9 mouse cellular contexts compared by ENCODE assay signal in the genomic region with DNA sequence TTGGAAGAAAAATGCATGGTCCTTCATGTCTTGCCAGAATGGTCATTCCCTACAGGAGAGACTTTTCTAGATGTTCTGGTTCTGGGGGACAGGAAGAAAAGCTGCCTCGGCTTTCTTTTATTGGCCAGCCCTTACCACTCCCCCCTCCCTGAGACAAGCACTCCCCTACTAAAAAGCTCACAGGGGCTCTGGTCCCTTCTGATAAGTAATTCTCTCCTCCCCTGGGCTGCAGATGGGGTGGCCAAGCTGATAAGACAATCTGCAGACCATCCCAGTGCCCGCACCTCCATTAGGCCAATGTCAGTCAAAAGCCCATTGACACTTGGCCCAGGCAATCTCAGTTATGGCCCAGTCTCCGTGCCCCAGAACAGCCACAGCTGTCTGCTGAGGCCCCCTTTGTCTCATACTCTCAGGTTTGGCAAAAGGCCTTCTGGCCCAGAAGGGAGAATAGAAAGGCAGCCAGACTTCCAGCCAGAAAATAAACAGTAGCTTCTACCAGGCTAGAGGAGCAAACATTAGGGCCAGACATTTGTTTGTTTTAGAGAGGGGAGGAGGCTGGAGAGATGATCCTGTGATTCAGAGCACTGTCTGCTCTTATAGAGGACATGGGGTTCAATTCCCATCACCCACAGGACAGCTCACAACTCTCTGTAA. TPM values are rescaled to one million over a fixed set of nuclear protein-coding genes. Genes with fewer than 3 reads are reported as not detected.
DNase-seq lines count a peak whose midpoint lies in the region; ATAC-seq and TF ChIP-seq lines count a peak whose summit lies in the region.
"Had no signal": no experiment of that assay in that cellular context is flagged by ENCODE, and none has a peak within 500 bp of the region (broad histone marks: within the 10 kb centered on the region; RNA-seq: fewer than 3 reads in every experiment).

No protein-coding gene starts in this region.

- H3K27ac ChIP-seq in forebrain, embryonic 10.5 days = peak overlapping the region; percentile 54; the same call in 1 of the 2 replicates
- H3K27ac ChIP-seq in forebrain, embryonic 12.5 days = no peak overlapping the region
- H3K27ac ChIP-seq in forebrain, embryonic 14.5 days (ENCODE audit: low read depth, low read length) = peak overlapping the region; percentile 82; the same call in 1 of the 2 replicates
- peak overlapping the region; percentile 49 for H3K27ac ChIP-seq in midbrain, embryonic 14.5 days (replicated peaks; ENCODE audit: low read depth, low read length)
- no peak overlapping the region for H3K27ac ChIP-seq in left cerebral cortex, adult 2 months

- peaks cover 57% of the 10 kb centered on the region for H3K4me1 ChIP-seq in forebrain, embryonic 10.5 days
- H3K4me1 ChIP-seq in forebrain, embryonic 12.5 days = peaks cover 35% of the 10 kb centered on the region
- H3K4me1 ChIP-seq in forebrain, embryonic 14.5 days (ENCODE audit: control insufficient read depth, insufficient read depth, low read length) = peaks cover 26% of the 10 kb centered on the region
- peaks cover 14% of the 10 kb centered on the region; the same call in 1 of the 2 replicates for H3K4me1 ChIP-seq in midbrain, embryonic 14.5 days (ENCODE audit: control insufficient read depth, insufficient read depth, low read length)

- H3K4me2 ChIP-seq in forebrain, embryonic 12.5 days = no peak overlapping the region
- H3K4me2 ChIP-seq in forebrain, embryonic 14.5 days (ENCODE audit: low read length) = peak overlapping the region; percentile 95
- H3K4me2 ChIP-seq in midbrain, embryonic 14.5 days (ENCODE audit: low read length) = peak overlapping the region; percentile 3; the same call in 1 of the 2 replicates

- H3K27me3 ChIP-seq in forebrain, embryonic 10.5 days (ENCODE audit: poor library complexity, severe bottlenecking) = peaks cover 12% of the 10 kb centered on the region
- peaks cover 11% of the 10 kb centered on the region; the same call in 1 of the 2 replicates for H3K27me3 ChIP-seq in forebrain, embryonic 12.5 days
- no peaks in the 10 kb centered on the region for H3K27me3 ChIP-seq in forebrain, embryonic 14.5 days (replicated peaks; ENCODE audit: control insufficient read depth, insufficient read depth, low read length)
- H3K27me3 ChIP-seq in midbrain, embryonic 14.5 days (ENCODE audit: control insufficient read depth, insufficient read depth, low read length) = no peaks in the 10 kb centered on the region
- H3K27me3 ChIP-seq: megakaryocyte, embryonic 14.5 days had no signal

- H3K9me3 ChIP-seq in forebrain, embryonic 10.5 days = no peaks in the 10 kb centered on the region
- no peaks in the 10 kb centered on the region for H3K9me3 ChIP-seq in forebrain, embryonic 12.5 days
- no peaks in the 10 kb centered on the region for H3K9me3 ChIP-seq in forebrain, embryonic 14.5 days (replicated peaks; ENCODE audit: control insufficient read depth, low read length)
- H3K9me3 ChIP-seq in midbrain, embryonic 14.5 days (ENCODE audit: control insufficient read depth, low read length) = no peaks in the 10 kb centered on the region
- H3K9me3 ChIP-seq: megakaryocyte, embryonic 14.5 days had no signal

- intact Hi-C loops in left cerebral cortex, adult 2 months (cut with DNase I) = loop anchor here (10.0 kb wide), 1 partner anchor 1834 kb away; no protein-coding TSS in a partner anchor

- no peak overlapping the region for H3K4me3 ChIP-seq in forebrain, embryonic 10.5 days
- no peak overlapping the region for H3K4me3 ChIP-seq in forebrain, embryonic 12.5 days (replicated peaks)
- H3K4me3 ChIP-seq in forebrain, embryonic 14.5 days (ENCODE audit: low read depth, low read length) = no peak overlapping the region
- H3K4me3 ChIP-seq in midbrain, embryonic 14.5 days (replicated peaks; ENCODE audit: low read depth, low read length) = no peak overlapping the region
- H3K4me3 ChIP-seq in left cerebral cortex, adult 2 months = no peak overlapping the region

- WGBS in forebrain, embryonic 10.5 days = 81% methylated on average over 3 of the region's 3 CpGs
- 70% methylated on average over 3 of the region's 3 CpGs for WGBS in forebrain, embryonic 12.5 days
- 50% methylated on average over 3 of the region's 3 CpGs for WGBS in forebrain, embryonic 14.5 days
- WGBS in midbrain, embryonic 14.5 days = 70% methylated on average over 3 of the region's 3 CpGs

- ATAC-seq in forebrain, embryonic 12.5 days (ENCODE audit: low FRiP score) = no peak
- ATAC-seq in forebrain, embryonic 14.5 days = no peak
- ATAC-seq in midbrain, embryonic 14.5 days (ENCODE audit: low FRiP score, low TSS enrichment) = no peak

- no peak for DNase-seq in forebrain, embryonic 10.5 days (ENCODE audit: extremely low spot score, low spot score)
- peak; percentile 82 for DNase-seq in forebrain, embryonic 14.5 days (ENCODE audit: low spot score)
- peak; percentile 37 to 57 for DNase-seq in layer of hippocampus, adult 8-10 months (ENCODE audit: low spot score in 2 of 2)
- DNase-seq in midbrain, embryonic 14.5 days = peak; percentile 64
- DNase-seq in left cerebral cortex, adult 18-20 months (ENCODE audit: low spot score in 2 of 2) = no peak
- no peak for DNase-seq in left cerebral cortex, adult 2 months (ENCODE audit: extremely low spot score in 1 of 2, low spot score in 2 of 2)
- DNase-seq in gastrocnemius, adult 18-20 months (ENCODE audit: low spot score) = no peak

- no peak overlapping the region for H3K9ac ChIP-seq in forebrain, embryonic 12.5 days
- H3K9ac ChIP-seq in forebrain, embryonic 14.5 days (ENCODE audit: low read length) = peak overlapping the region; percentile 30; the same call in 1 of the 2 replicates
- H3K9ac ChIP-seq in midbrain, embryonic 14.5 days (replicated peaks; ENCODE audit: low read length) = no peak overlapping the region

- peaks cover 9% of the 10 kb centered on the region for H3K36me3 ChIP-seq in forebrain, embryonic 10.5 days (replicated peaks)
- no peaks in the 10 kb centered on the region for H3K36me3 ChIP-seq in forebrain, embryonic 12.5 days (replicated peaks)
- peaks cover 10% of the 10 kb centered on the region; the same call in 1 of the 2 replicates for H3K36me3 ChIP-seq in forebrain, embryonic 14.5 days (ENCODE audit: control insufficient read depth, insufficient read depth, low read length)
- H3K36me3 ChIP-seq in midbrain, embryonic 14.5 days (ENCODE audit: control insufficient read depth, insufficient read depth, low read length) = no peaks in the 10 kb centered on the region

- TF ChIP-seq CTCF in left cerebral cortex, adult 2 months (IDR thresholded peaks at IDR 0.05) = no peak

RNA-seq across cellular contexts. Expression of a gene that starts 3.1 kb away (rescaled TPM):
- 15.7 and 16.6 TPM in 2 replicates for polyA plus RNA-seq in forebrain, embryonic 10.5 days (2016; fragmentation: Nextera tagmentation; extraction: Ambion mirVana)
- 22.4 and 24.1 TPM in 2 replicates for polyA plus RNA-seq in forebrain, embryonic 12.5 days (2016; fragmentation: Nextera tagmentation; extraction: Ambion mirVana)
- 51.5 and 53.1 TPM in 2 replicates for polyA plus RNA-seq in forebrain, embryonic 14.5 days (2014; fragmentation: Nextera tagmentation; extraction: Ambion mirVana)
- 10 to 100 TPM; 19.5 to 22.8 (median 21.6) TPM for total RNA-seq in layer of hippocampus, adult 8-10 months (2022)
- 15.4 and 21.6 TPM in 2 replicates for polyA plus RNA-seq in midbrain, embryonic 14.5 days (2014; fragmentation: Nextera tagmentation; extraction: Ambion mirVana)
- 10 to 100 TPM; 12.0 to 12.3 TPM for total RNA-seq in left cerebral cortex, adult 18-20 months (2021)
- total RNA-seq in left cerebral cortex, adult 2 months (2021) = 10 to 100 TPM; 10.9 to 12.6 TPM
- 1 to 10 TPM; 5.3 to 6.1 TPM for total RNA-seq in gastrocnemius, adult 18-20 months (2021)

RNA-seq across cellular contexts. Expression of a gene that starts 21.9 kb away (rescaled TPM):
- polyA plus RNA-seq in forebrain, embryonic 10.5 days (2016; fragmentation: Nextera tagmentation; extraction: Ambion mirVana) = 224 and 227 TPM in 2 replicates
- polyA plus RNA-seq in forebrain, embryonic 12.5 days (2016; fragmentation: Nextera tagmentation; extraction: Ambion mirVana) = 136 and 146 TPM in 2 replicates
- 61.8 and 74.2 TPM in 2 replicates for polyA plus RNA-seq in forebrain, embryonic 14.5 days (2014; fragmentation: Nextera tagmentation; extraction: Ambion mirVana)
- 1 to 10 TPM; 1.1 to 2.4 (median 1.5) TPM for total RNA-seq in layer of hippocampus, adult 8-10 months (2022)
- 14.0 and 25.4 TPM in 2 replicates for polyA plus RNA-seq in midbrain, embryonic 14.5 days (2014; fragmentation: Nextera tagmentation; extraction: Ambion mirVana)
- total RNA-seq in left cerebral cortex, adult 18-20 months (2021) = 1 to 10 TPM in 1 of 2 experiments, under 1 TPM in 1; 0.70 to 1.0 TPM
- 1 to 10 TPM in 1 of 2 experiments, under 1 TPM in 1; 0.87 to 1.2 TPM for total RNA-seq in left cerebral cortex, adult 2 months (2021)
- 10 to 100 TPM in 1 of 2 experiments, 1 to 10 TPM in 1; 7.5 to 15.0 TPM for total RNA-seq in gastrocnemius, adult 18-20 months (2021)

RNA-seq across cellular contexts. Expression of a gene that starts 22.1 kb away (rescaled TPM):
- 56.0 and 57.2 TPM in 2 replicates for polyA plus RNA-seq in forebrain, embryonic 10.5 days (2016; fragmentation: Nextera tagmentation; extraction: Ambion mirVana)
- 44.1 and 45.4 TPM in 2 replicates for polyA plus RNA-seq in forebrain, embryonic 12.5 days (2016; fragmentation: Nextera tagmentation; extraction: Ambion mirVana)
- polyA plus RNA-seq in forebrain, embryonic 14.5 days (2014; fragmentation: Nextera tagmentation; extraction: Ambion mirVana) = 37.8 and 38.6 TPM in 2 replicates
- 10 to 100 TPM; 23.7 to 28.8 (median 26.9) TPM for total RNA-seq in layer of hippocampus, adult 8-10 months (2022)
- 31.8 and 34.6 TPM in 2 replicates for polyA plus RNA-seq in midbrain, embryonic 14.5 days (2014; fragmentation: Nextera tagmentation; extraction: Ambion mirVana)
- total RNA-seq in left cerebral cortex, adult 18-20 months (2021) = 10 to 100 TPM; 20.4 to 23.4 TPM
- total RNA-seq in left cerebral cortex, adult 2 months (2021) = 10 to 100 TPM; 22.1 to 23.8 TPM
- total RNA-seq in gastrocnemius, adult 18-20 months (2021) = 10 to 100 TPM; 17.3 to 17.6 TPM

RNA-seq across cellular contexts. Expression of a gene that starts 45.2 kb away (rescaled TPM):
- polyA plus RNA-seq in forebrain, embryonic 10.5 days (2016; fragmentation: Nextera tagmentation; extraction: Ambion mirVana) = 0.24 and 0.34 TPM in 2 replicates
- 0.17 and 0.18 TPM in 2 replicates for polyA plus RNA-seq in forebrain, embryonic 12.5 days (2016; fragmentation: Nextera tagmentation; extraction: Ambion mirVana)
- polyA plus RNA-seq in forebrain, embryonic 14.5 days (2014; fragmentation: Nextera tagmentation; extraction: Ambion mirVana) = 0.10 and 0.28 TPM in 2 replicates
- total RNA-seq in layer of hippocampus, adult 8-10 months (2022) = under 1 TPM in 3 of 4 experiments, not detected in 1; 0.31 to 0.55 (median 0.33) TPM
- 0.19 and 0.28 TPM in 2 replicates for polyA plus RNA-seq in midbrain, embryonic 14.5 days (2014; fragmentation: Nextera tagmentation; extraction: Ambion mirVana)
- total RNA-seq in left cerebral cortex, adult 18-20 months (2021) = under 1 TPM; 0.35 to 0.42 TPM
- under 1 TPM; 0.16 to 0.43 TPM for total RNA-seq in left cerebral cortex, adult 2 months (2021)
- total RNA-seq in gastrocnemius, adult 18-20 months (2021) = under 1 TPM; 0.14 to 0.38 TPM

Comparison
In these comparisons a context has a peak if more than half of its experiments do, and no peak if none do; other contexts are left out.
1. DNase-seq: peak in forebrain, embryonic 14.5 days (single experiment), layer of hippocampus, adult 8-10 months (2 of 2) and midbrain, embryonic 14.5 days (single experiment); none in forebrain, embryonic 10.5 days (single experiment), left cerebral cortex, adult 18-20 months (0 of 2), left cerebral cortex, adult 2 months (0 of 2) and gastrocnemius, adult 18-20 months (single experiment).
2. H3K27ac ChIP-seq: peak in forebrain, embryonic 10.5 days (single experiment), forebrain, embryonic 14.5 days (single experiment) and midbrain, embryonic 14.5 days (single experiment); none in forebrain, embryonic 12.5 days (single experiment) and left cerebral cortex, adult 2 months (single experiment).